Mouse (Mus musculus) heart, adult 10 weeks (tissue): ENCODE data around the gene Mog. TPM values are rescaled to one million over a fixed set of nuclear protein-coding genes. Genes with fewer than 3 reads are reported as not detected.

ENCODE experiments used
- polyA plus RNA-seq: library from polyadenylated mRNA; stranded (reverse); fragments of 350-450 nt; fragmentation: Illumina TruSeq; extraction: RNeasy Lipid Tissue Mini Kit (QIAGEN cat#74804); gene quantifications from one replicate; pipeline ENCODE4 v1.2.3, GENCODE M21; 2014; ENCODE audit warnings: low read depth, low replicate concordance

Mog gene
- not detected for polyA plus RNA-seq

GRCm38 (mm10) chr17:37022628-37023576 lies at the start of gene Mog:
Gene Mog, minus strand, starts transcription at chr17:37023398.

GRCm38 (mm10) chr17:37045611-37046311 lies 22.6 kb upstream of the Mog start, which contains the start of gene Gabbr1:
Gene Gabbr1, plus strand, starts transcription at chr17:37045966.

GRCm38 (mm10) chr17:37000863-37001262 lies 22.3 kb downstream of the Mog start, which contains the start of gene Zfp57:
Gene Zfp57, plus strand, starts transcription at chr17:37001163.

GRCm38 (mm10) chr17:36989437-36989836 lies 33.8 kb downstream of the Mog start, which contains the start of gene H2-M5:
Gene H2-M5, minus strand, starts transcription at chr17:36989537.

GRCm38 (mm10) chr17:36981221-36981813 lies 41.9 kb downstream of the Mog start, which contains the start of gene 2410137M14Rik:
Gene 2410137M14Rik, minus strand, starts transcription at chr17:36981237.

Other genes starting within 250 kb of the Mog start
- not detected for gene H2-M10.6, start 211.2 kb downstream of the Mog start, polyA plus RNA-seq
- gene Trim26, start 186.3 kb downstream of the Mog start, polyA plus RNA-seq = 19.2 TPM
- not detected for gene Trim15, start 156.2 kb downstream of the Mog start, polyA plus RNA-seq
- gene Trim10, start 153.8 kb downstream of the Mog start, polyA plus RNA-seq = 0.18 TPM
- gene Trim40, start 133.3 kb downstream of the Mog start, polyA plus RNA-seq = 0.29 TPM
- gene Trim31, start 125.3 kb downstream of the Mog start, polyA plus RNA-seq = not detected
- 0.52 TPM for gene Rnf39, start 80.5 kb downstream of the Mog start, polyA plus RNA-seq
- gene Ppp1r11, start 71.7 kb downstream of the Mog start, polyA plus RNA-seq = 96.5 TPM
- 44.0 TPM for gene Znrd1, start 64.8 kb downstream of the Mog start, polyA plus RNA-seq
- gene Znrd1as, start 64.8 kb downstream of the Mog start, polyA plus RNA-seq = 29.8 TPM
- 1.2 TPM for gene 2410137M14Rik, start 42.2 kb downstream of the Mog start, polyA plus RNA-seq
- gene H2-M5, start 33.9 kb downstream of the Mog start, polyA plus RNA-seq = 0.55 TPM
- 3.7 TPM for gene Zfp57, start 22.2 kb downstream of the Mog start, polyA plus RNA-seq
- gene Gabbr1, start 22.6 kb upstream of the Mog start, polyA plus RNA-seq = 13.1 TPM
- gene Olfr90, start 65.1 kb upstream of the Mog start, polyA plus RNA-seq = not detected
- gene Olfr91, start 74.9 kb upstream of the Mog start, polyA plus RNA-seq = not detected
- not detected for gene Olfr92, start 96.7 kb upstream of the Mog start, polyA plus RNA-seq
- not detected for gene Olfr93, start 138.1 kb upstream of the Mog start, polyA plus RNA-seq
- not detected for gene Ubd, start 170.5 kb upstream of the Mog start, polyA plus RNA-seq
- gene Olfr94, start 177.6 kb upstream of the Mog start, polyA plus RNA-seq = not detected
- not detected for gene Olfr95, start 189.7 kb upstream of the Mog start, polyA plus RNA-seq
- not detected for gene Olfr96, start 196.7 kb upstream of the Mog start, polyA plus RNA-seq
- not detected for gene Olfr97, start 213.9 kb upstream of the Mog start, polyA plus RNA-seq
- gene Olfr98, start 240.4 kb upstream of the Mog start, polyA plus RNA-seq = not detected
- 6.0 TPM for gene H2-M3, start 246.8 kb upstream of the Mog start, polyA plus RNA-seq